Mouse (Mus musculus): Measurements from ENCODE around the gene Foxo1.

DNA sequence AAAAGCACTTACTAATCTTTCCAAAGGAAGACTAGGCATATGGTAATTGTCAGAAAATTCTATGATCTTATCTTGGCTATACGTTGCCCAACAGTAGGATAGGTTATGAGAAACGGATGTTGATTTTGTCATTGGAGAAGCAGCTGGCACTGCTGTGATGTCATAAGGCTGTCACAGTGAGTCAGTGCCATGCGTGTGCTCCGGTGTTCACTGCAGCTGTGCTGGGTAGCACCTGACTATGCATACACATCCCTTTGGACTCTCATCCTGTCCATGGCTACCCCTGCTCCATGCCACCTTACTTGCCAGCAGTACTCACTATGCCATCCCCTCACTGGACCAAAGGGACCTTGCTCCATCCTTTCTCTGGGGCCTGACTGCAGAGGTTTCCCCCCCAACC, 30.5 kb downstream of the Foxo1 start:
- no peak for TF ChIP-seq CTCF (IDR thresholded peaks at IDR 0.05; ENCODE audit: low read depth)
- no peak for TF ChIP-seq EP300 (IDR thresholded peaks at IDR 0.05; ENCODE audit: low read depth)

Data from liver, postnatal 0 days (tissue).